Mouse (Mus musculus): ENCODE measurements around the gene Timm23. TPM values are rescaled to one million over a fixed set of nuclear protein-coding genes. Genes with fewer than 3 reads are reported as not detected.
"Not testable (repeated sequence)": the region's sequence is repeated elsewhere in the genome, so short reads cannot be mapped to it uniquely, and the experiment has no call there.

The Timm23 gene
- polyA plus RNA-seq, 1 experiment, result 83.6 TPM

DNA sequence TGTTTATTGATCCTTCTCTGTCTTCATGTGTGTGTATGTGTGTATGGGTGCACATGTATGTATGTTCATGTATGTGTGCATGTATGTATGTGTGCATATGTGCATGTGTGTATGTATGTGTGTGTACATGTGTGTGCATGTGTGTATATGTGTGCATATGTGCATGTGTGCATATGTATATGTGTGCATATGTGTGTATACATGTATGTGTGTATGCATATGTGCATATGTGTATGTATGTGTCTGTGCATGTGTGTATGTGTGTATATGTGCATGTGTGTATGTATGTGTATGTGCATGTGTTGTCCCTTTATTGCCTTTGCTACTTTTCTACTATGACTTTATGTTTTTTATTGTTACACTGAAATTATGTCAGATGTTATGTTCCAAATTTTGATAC lies 57.0 kb downstream of the Timm23 start:
- Histone ChIP-seq H3K4me3 (replicated peaks; ENCODE audit: extremely low read depth, low read depth, low read length) (no peak overlapping the region), H3K4me1 (ENCODE audit: control insufficient read depth, insufficient read depth, low read length) (no peaks in the 10 kb centered on the region)
- TF ChIP-seq CTCF (IDR thresholded peaks at IDR 0.05; ENCODE audit: insufficient read depth, low read length) (no peak), POLR2A (IDR thresholded peaks at IDR 0.05; ENCODE audit: borderline replicate concordance, extremely low read depth, low read depth, low read length) (no peak)
- DNase-seq, result no peak

DNA sequence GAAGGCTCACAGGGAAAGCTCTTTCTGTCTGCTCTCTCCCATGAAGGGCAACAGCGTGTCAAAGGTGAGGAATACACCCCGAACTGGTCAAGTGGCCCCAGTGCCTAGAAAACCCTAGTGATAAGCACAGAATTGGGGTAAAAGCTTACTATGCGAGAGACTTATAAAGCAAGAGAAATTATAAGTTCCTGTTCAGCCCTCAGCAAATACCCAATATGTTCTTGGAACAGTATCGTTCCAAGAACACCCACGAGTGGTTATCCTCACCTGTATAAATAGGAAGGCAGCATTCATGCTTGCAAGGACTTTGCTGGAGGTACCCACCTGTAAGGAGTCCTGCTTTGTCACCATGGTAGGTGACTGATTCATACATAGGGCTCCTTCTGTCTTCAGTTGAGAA lies 60.0 kb downstream of the Timm23 start, which contains the start of gene Msmb:
TSS of gene Msmb (plus strand) at position 301 of the 400 bp plus-strand sequence.
- no peak for DNase-seq
- Histone ChIP-seq H3K4me3 (replicated peaks; ENCODE audit: extremely low read depth, low read depth, low read length) (no peak within 1 kb of the TSS), H3K4me1 (ENCODE audit: control insufficient read depth, insufficient read depth, low read length) (no peaks in the 10 kb centered on the region)
- TF ChIP-seq CTCF (IDR thresholded peaks at IDR 0.05; ENCODE audit: insufficient read depth, low read length) (no peak), POLR2A (IDR thresholded peaks at IDR 0.05; ENCODE audit: borderline replicate concordance, extremely low read depth, low read depth, low read length) (no peak)
- WGBS, result 80% methylated on average over 5 of the region's 5 CpGs

DNA sequence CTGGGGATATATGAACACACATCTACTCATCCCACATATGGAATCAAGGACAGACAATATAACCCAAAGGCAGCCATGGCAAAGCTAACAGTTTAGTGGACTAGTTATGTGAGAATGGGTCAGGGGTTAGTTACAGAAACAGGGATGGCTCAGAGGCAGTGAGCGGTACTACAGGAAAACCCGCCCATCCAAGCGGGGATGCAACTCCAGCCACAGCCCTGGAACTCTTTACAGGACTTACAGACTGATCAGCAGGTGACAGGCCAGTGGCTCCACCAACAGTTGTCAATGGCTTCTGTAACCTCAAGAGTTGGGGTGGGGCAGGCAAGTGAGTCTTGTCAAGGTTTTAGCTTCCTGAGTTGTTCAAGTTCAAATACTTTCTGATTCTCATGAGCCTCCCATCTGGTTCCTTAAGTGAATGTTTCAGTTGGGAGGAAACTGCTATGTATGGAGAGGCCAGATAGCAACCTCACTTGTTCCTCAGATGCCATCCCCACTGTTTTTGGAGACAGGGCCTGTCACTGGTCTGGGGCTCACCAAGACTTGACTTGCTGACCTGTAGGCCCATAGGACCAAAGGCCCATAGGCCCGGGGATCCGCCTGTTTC lies 61.2 kb downstream of the Timm23 start:
- H3K4me3 ChIP-seq (replicated peaks; ENCODE audit: extremely low read depth, low read depth, low read length), result no peak overlapping the region
- WGBS, result 86% methylated on average over 5 of the region's 5 CpGs
- TF ChIP-seq POLR2A (IDR thresholded peaks at IDR 0.05; ENCODE audit: borderline replicate concordance, extremely low read depth, low read depth, low read length), result no peak
- TF ChIP-seq CTCF (IDR thresholded peaks at IDR 0.05; ENCODE audit: insufficient read depth, low read length), result no peak
- H3K4me1 ChIP-seq (ENCODE audit: control insufficient read depth, insufficient read depth, low read length), result no peaks in the 10 kb centered on the region
- DNase-seq, result no peak

DNA sequence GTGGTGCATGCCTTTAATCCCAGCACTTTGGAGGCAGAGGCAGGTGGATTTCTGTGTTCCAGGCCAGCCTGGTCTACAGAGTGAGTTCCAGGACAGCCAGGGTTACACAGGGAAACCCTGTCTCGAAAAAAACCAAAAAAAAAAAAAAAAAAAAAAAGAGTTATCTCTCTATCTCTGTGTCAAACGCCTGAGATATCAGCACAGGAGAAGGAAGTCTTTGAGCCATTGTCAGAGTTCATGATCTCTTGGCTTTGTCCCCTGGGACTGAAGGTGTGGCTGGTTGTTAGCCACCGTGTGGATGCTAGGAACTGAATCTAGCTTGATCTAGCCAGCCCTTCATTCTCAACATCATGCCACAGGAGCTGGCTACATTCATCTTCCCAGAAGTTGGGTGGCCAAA lies 65.2 kb downstream of the Timm23 start:
- H3K4me1 ChIP-seq (ENCODE audit: control insufficient read depth, insufficient read depth, low read length); H3K4me3 ChIP-seq (replicated peaks; ENCODE audit: extremely low read depth, low read depth, low read length); DNase-seq: not testable (repeated sequence)
- 40% methylated on average over 3 of the region's 3 CpGs for WGBS

DNA sequence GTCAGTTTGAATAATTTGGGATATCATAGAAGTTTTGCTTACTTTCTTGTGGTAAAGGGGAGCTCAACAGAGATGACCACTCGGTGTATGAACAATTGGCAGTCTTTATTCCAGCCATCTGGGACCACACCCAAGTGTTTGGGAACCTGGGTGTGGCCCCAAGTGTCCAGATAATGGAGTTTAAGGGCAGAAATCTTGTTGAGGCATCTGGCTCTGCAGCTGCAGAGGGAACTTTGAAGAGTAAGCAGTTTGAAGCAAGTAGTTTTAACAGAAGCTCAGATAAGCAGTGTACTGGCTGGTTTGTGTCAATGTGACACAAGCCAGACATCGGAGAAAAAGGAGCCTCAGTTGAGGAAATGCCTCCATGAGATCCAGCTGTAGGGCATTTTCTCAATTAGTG lies 67.4 kb downstream of the Timm23 start:
- Histone ChIP-seq H3K4me3 (replicated peaks; ENCODE audit: extremely low read depth, low read depth, low read length) (no peak overlapping the region), H3K4me1 (ENCODE audit: control insufficient read depth, insufficient read depth, low read length) (no peaks in the 10 kb centered on the region)
- DNase-seq, result no peak
- TF ChIP-seq POLR2A (IDR thresholded peaks at IDR 0.05; ENCODE audit: borderline replicate concordance, extremely low read depth, low read depth, low read length), result no peak
- no peak for TF ChIP-seq CTCF (IDR thresholded peaks at IDR 0.05; ENCODE audit: insufficient read depth, low read length)
- WGBS, result 36% methylated on average over 2 of the region's 2 CpGs

DNA sequence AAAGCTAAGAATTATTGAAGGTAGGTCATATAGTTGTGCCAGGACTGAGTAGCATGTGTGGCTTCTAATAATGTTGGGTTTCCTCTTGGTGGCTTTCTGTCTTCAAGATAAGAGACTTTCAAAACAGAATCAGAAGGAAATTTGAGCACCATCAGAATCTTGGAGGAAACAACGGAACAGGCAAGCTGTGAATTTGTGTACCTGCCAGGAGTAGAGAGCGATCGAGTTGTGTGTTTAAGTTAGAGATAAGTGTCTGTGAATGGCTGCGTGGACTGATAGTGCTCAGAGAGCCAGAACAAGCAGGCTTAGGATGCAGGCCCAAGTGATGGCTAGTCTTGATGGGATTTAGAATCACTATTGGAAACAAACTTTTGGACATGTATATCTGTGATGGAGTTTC lies 69.9 kb downstream of the Timm23 start:
- WGBS, result 30% methylated on average over 4 of the region's 4 CpGs

More for the DNA sequence above, 69.9 kb downstream of the Timm23 start:
- TF ChIP-seq POLR2A (IDR thresholded peaks at IDR 0.05; ENCODE audit: borderline replicate concordance, extremely low read depth, low read depth, low read length), result no peak
- Histone ChIP-seq H3K4me1 (ENCODE audit: control insufficient read depth, insufficient read depth, low read length) (no peaks in the 10 kb centered on the region), H3K4me3 (replicated peaks; ENCODE audit: extremely low read depth, low read depth, low read length) (no peak overlapping the region)
- DNase-seq, result no peak

Other genes starting within 250 kb of the Timm23 start
- gene Galnt15, start 172.9 kb downstream of the Timm23 start, polyA plus RNA-seq (2012; rRNA removed), result 9.3 and 10.8 TPM in 2 replicates
- gene Oxnad1, start 116.5 kb downstream of the Timm23 start, polyA plus RNA-seq (2012; rRNA removed), result 10.4 and 13.2 TPM in 2 replicates
- gene Dph3, start 116.2 kb downstream of the Timm23 start, polyA plus RNA-seq (2012; rRNA removed), result 12.3 and 13.8 TPM in 2 replicates
- gene Msmb, start 59.9 kb downstream of the Timm23 start, polyA plus RNA-seq (2012; rRNA removed), result not detected in 2 replicates
- 29.1 and 36.3 TPM in 2 replicates for gene Ncoa4, start 42.0 kb downstream of the Timm23 start, polyA plus RNA-seq (2012; rRNA removed)
- 4.1 and 4.9 TPM in 2 replicates for gene Parg, start 51 bp upstream of the Timm23 start, polyA plus RNA-seq (2012; rRNA removed)
- 0.93 and 1.3 TPM in 2 replicates for gene Ogdhl, start 120.1 kb upstream of the Timm23 start, polyA plus RNA-seq (2012; rRNA removed)
- 8.4 and 9.1 TPM in 2 replicates for gene 1700024G13Rik, start 186.5 kb upstream of the Timm23 start, polyA plus RNA-seq (2012; rRNA removed)